Mouse (Mus musculus) heart, adult 2 months (tissue): ENCODE data around the gene Myo19. TPM values are rescaled to one million over a fixed set of nuclear protein-coding genes. Genes with fewer than 3 reads are reported as not detected.

Experiments
- DNase-seq, 2 experiments: peaks; one replicate each; pipeline ENCODE4 v3.0.0; 2021
- H3K27ac ChIP-seq: fragments of 200-600 bp; 2 replicates; pipeline ENCODE4 v1.8.1; 2022
- H3K27me3 ChIP-seq: fragments of 200-500 bp; 2 replicates; pipeline ENCODE4 v1.6.1; 2012; ENCODE audit warnings: mild to moderate bottlenecking, low read length, inconsistent platforms, mixed read lengths; ENCODE audit not compliant: control insufficient read depth, insufficient read depth
- H3K36me3 ChIP-seq: fragments of 200-500 bp; 2 replicates; pipeline ENCODE4 v1.6.1; 2012; ENCODE audit warnings: low read length, inconsistent platforms; ENCODE audit not compliant: control insufficient read depth, insufficient read depth
- H3K4me1 ChIP-seq: fragments of 200-500 bp; 2 replicates; pipeline ENCODE4 v1.6.1; 2011; ENCODE audit warnings: low read length; ENCODE audit not compliant: control insufficient read depth, insufficient read depth
- H3K4me3 ChIP-seq: fragments of 200-600 bp; 2 replicates; pipeline ENCODE4 v1.8.1; 2022
- H3K79me2 ChIP-seq: fragments of 200-500 bp; replicated peaks from 2 replicates; pipeline ENCODE4 v1.6.1; 2012; ENCODE audit warnings: mild to moderate bottlenecking, inconsistent platforms, low read length, moderate library complexity, mixed read lengths; ENCODE audit not compliant: control insufficient read depth, insufficient read depth
- H3K9ac ChIP-seq: fragments of 200-500 bp; 2 replicates; pipeline ENCODE4 v1.6.1; 2012; ENCODE audit warnings: low read depth, mild to moderate bottlenecking, control low read depth, inconsistent platforms, low read length, mixed read lengths
- CTCF ChIP-seq: fragments of 200-600 bp; IDR thresholded peaks from 2 replicates; pipeline ENCODE4 v1.8.1; 2022; ENCODE audit warnings: antibody characterized with exemption, mild to moderate bottlenecking, moderate library complexity
- EP300 ChIP-seq: fragments of 200-500 bp; IDR thresholded peaks from 2 replicates; pipeline ENCODE4 v1.6.1; 2011; ENCODE audit warnings: low read depth, low read length, control low read depth; ENCODE audit not compliant: insufficient read depth
- POLR2A ChIP-seq: fragments of 200-500 bp; IDR thresholded peaks from 2 replicates; pipeline ENCODE4 v1.6.1; 2011; ENCODE audit warnings: mild to moderate bottlenecking, low read depth, low read length, control low read depth; ENCODE audit not compliant: insufficient read depth
- WGBS: fragments of 180-500 bp; shearing (Covaris S2); methylation state at CpG from one replicate; pipeline ENCODE4 v1.1.7; 2018; 5-methylcytosine and 5-hydroxymethylcytosine counted together
- intact Hi-C: fragments of 180-260 bp; cut with DNase I; formaldehyde crosslinking; loops from one replicate; pipeline ENCODE4 v1.15.1; 2025
- polyA plus RNA-seq: library from polyadenylated mRNA; depleted of rRNA; stranded (reverse); fragments of >200 nt; gene quantifications from 2 replicates; pipeline ENCODE4 v1.2.3, GENCODE M21; 2012
- total RNA-seq, 2 experiments: library from RNA; stranded (reverse); gene quantifications; 2 replicates each; pipeline ENCODE4 v1.2.3; 2021

The Myo19 gene
- total and polyA plus RNA-seq, 3 experiments, result 5.7 to 7.5 (median 5.9) TPM

DNA sequence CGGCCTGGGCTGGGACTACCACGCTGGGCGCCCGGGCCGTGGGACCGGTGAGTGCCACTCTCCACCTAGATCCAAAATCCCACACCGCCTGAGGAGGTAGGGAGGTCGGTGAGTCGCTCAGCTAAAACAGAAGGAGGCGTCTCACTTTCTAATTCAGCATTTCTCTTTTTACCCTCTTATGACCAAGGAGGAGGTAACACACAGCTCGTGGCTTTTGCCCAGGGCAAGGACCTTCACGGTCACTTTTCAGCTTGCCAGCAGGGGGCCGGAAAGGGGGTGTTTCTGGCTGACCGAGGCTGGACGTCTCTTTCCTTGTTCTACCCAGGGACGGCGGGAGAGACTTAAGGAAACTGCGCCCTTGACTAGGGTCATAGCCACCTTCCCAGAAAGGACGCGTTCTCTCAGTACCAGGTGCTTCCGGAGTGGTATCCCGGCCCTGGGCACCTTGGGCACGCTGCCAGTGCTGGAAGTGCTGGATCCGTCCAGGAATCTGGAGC lies 565 bp downstream of the Myo19 start:
- Histone ChIP-seq H3K27me3 (no peaks in the 10 kb centered on the region), H3K36me3 (no peaks in the 10 kb centered on the region), H3K4me1 (peaks cover 4% of the 10 kb centered on the region; the same call in 1 of the 2 replicates), H3K4me3 (peak overlapping the region; percentile 97), H3K79me2 (no peaks in the 10 kb centered on the region; the same call in 1 of the 2 replicates), H3K27ac (peak overlapping the region; percentile 90), H3K9ac (peak overlapping the region; percentile 70)
- under 1% methylated on average over 24 of the region's 24 CpGs for WGBS
- peak; percentile 59 to 69 for DNase-seq
- intact Hi-C loops, result loop anchor here (1.0 kb wide), 1 partner anchor 9 kb away; no protein-coding TSS in a partner anchor
- TF ChIP-seq EP300 (no peak), CTCF (peak; percentile 52), POLR2A (no peak)

DNA sequence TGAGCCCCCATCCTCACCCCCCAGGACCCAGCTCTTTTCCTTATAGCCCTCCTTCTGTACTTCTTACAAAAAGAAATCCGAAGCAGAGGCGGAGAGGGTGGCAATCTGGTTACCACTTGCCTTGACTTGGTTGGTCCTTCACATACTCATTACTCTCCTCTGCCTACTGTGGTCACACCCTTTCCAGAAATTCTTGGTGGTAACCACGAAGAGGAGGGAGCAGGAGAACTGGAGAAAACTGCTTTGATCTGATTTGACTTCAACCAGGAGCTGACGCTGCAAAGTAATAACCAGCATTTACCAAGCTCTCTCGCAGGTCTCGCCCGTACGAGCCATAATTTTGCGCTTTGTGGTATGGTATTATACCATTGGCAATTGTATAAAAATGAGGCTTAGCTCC lies 1.0 kb downstream of the Myo19 start:
- Histone ChIP-seq H3K27ac (peak overlapping the region; percentile 90), H3K9ac (peak overlapping the region; percentile 70), H3K36me3 (no peaks in the 10 kb centered on the region), H3K79me2 (no peaks in the 10 kb centered on the region; the same call in 1 of the 2 replicates), H3K4me3 (peak overlapping the region; percentile 97), H3K27me3 (no peaks in the 10 kb centered on the region), H3K4me1 (peaks cover 4% of the 10 kb centered on the region; the same call in 1 of the 2 replicates)
- DNase-seq, result no peak
- TF ChIP-seq EP300, result no peak
- TF ChIP-seq POLR2A, result no peak
- no peak for TF ChIP-seq CTCF
- intact Hi-C loops, result loop anchor here (1.0 kb wide), 1 partner anchor 10 kb away; no protein-coding TSS in a partner anchor
- WGBS, result 59% methylated on average over 9 of the region's 9 CpGs

DNA sequence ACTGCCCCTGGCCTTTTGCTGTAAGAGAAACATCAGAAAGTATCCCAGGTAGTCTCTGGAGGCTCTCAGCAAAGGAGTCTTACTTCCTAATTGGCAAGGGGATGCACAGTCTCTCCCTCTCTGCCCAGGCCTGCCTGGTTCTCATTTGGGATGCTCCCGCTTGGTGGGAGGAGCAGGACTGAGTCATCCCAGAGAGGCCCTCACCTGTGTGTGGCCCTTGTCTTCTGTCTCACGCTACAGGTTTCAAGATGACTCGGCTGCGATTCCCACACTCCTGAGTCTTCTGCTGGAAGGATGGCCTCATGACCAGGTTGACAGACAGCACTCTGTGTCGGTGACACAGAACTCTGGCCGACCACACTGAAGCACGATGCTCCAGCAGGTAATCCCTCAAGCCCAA lies 2.4 kb downstream of the Myo19 start:
- no peak for TF ChIP-seq EP300
- no peak for TF ChIP-seq POLR2A
- no peak for TF ChIP-seq CTCF
- Histone ChIP-seq H3K9ac (no peak overlapping the region), H3K36me3 (no peaks in the 10 kb centered on the region), H3K4me3 (no peak overlapping the region), H3K4me1 (peaks cover 4% of the 10 kb centered on the region; the same call in 1 of the 2 replicates), H3K79me2 (no peaks in the 10 kb centered on the region; the same call in 1 of the 2 replicates), H3K27me3 (no peaks in the 10 kb centered on the region), H3K27ac (no peak overlapping the region)
- no peak for DNase-seq
- 91% methylated on average over 7 of the region's 7 CpGs for WGBS
- intact Hi-C loops, result no loop called here

GRCm38 (mm10) chr11:84885238-84885637 lies 5.3 kb downstream of the Myo19 start:
- H3K27ac ChIP-seq, result no peak overlapping the region
- WGBS, result 90% methylated on average over 4 of the region's 4 CpGs
- no peak for DNase-seq
- no peak overlapping the region for H3K9ac ChIP-seq
- H3K4me1 ChIP-seq, result peaks cover 4% of the 10 kb centered on the region; the same call in 1 of the 2 replicates
- intact Hi-C loops, result no loop called here
- no peaks in the 10 kb centered on the region for H3K27me3 ChIP-seq
- TF ChIP-seq CTCF (no peak), POLR2A (no peak), EP300 (no peak)
- no peak overlapping the region for H3K4me3 ChIP-seq
- no peaks in the 10 kb centered on the region for H3K36me3 ChIP-seq
- no peaks in the 10 kb centered on the region; the same call in 1 of the 2 replicates for H3K79me2 ChIP-seq

- Histone ChIP-seq H3K4me3 (no peak overlapping the region), H3K27ac (no peak overlapping the region), H3K27me3 (no peaks in the 10 kb centered on the region), H3K36me3 (no peaks in the 10 kb centered on the region), H3K9ac (no peak overlapping the region), H3K79me2 (no peaks in the 10 kb centered on the region; the same call in 1 of the 2 replicates), H3K4me1 (no peaks in the 10 kb centered on the region; the same call in 1 of the 2 replicates)
- intact Hi-C loops, result no loop called here
- DNase-seq, result no peak
- no peak for TF ChIP-seq EP300
- no peak for TF ChIP-seq POLR2A
- no peak for TF ChIP-seq CTCF
- WGBS, result 89% methylated on average over 5 of the region's 5 CpGs
These were observed 6.3 kb downstream of the Myo19 start for GRCm38 (mm10) chr11:84886236-84886635.

DNA sequence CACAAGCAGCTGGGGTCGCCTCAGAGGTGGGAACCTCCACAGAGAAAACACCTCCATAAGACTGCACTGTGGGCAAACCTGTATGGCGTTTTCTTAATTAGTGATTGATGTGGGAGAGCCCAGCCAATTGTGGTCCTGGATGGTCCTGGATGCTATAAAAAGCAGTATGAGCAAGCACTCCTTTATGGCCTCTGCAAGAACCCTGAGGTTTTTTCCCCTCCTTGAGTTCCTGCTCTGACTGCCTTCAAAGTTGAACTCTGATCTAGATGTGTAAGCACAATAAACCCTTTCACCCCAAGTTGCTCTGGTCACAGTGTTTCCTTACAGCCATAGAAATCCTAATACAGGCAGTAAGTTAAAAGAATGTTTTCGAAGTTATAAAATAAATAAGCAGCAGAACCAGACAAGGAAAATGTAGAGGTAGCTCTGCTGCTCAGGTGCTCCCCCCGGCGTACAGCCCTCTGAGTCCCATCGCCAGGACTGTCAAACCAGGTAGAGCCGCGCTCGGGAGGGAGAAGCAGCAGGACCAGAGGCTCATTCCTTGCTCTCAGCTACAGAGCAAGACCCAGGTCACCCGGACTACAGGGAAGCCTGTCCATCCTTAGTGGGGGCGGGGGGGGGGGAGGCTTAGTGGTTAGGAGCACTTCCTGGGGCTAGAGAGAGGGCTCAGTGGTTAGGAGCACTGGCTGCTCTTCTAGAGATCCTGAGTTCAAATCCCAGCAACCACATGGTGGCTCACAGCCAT lies 7.0 kb downstream of the Myo19 start:
- no peak overlapping the region for H3K27ac ChIP-seq
- no peaks in the 10 kb centered on the region; the same call in 1 of the 2 replicates for H3K79me2 ChIP-seq
- H3K36me3 ChIP-seq, result no peaks in the 10 kb centered on the region
- no peak for DNase-seq
- no peak overlapping the region for H3K4me3 ChIP-seq
- TF ChIP-seq CTCF, result no peak
- TF ChIP-seq POLR2A, result no peak
- no peak for TF ChIP-seq EP300
- no peaks in the 10 kb centered on the region for H3K27me3 ChIP-seq
- H3K4me1 ChIP-seq, result no peaks in the 10 kb centered on the region
- intact Hi-C loops, result no loop called here
- H3K9ac ChIP-seq, result no peak overlapping the region
- WGBS, result 93% methylated on average over 11 of the region's 11 CpGs
